Mouse (Mus musculus) embryonic facial prominence, embryonic 14.5 days (tissue): Measurements from ENCODE around the gene Gmds. TPM values are rescaled to one million over a fixed set of nuclear protein-coding genes. Genes with fewer than 3 reads are reported as not detected.

ENCODE experiments used
- ATAC-seq: fragments of 200-750 bp; cut with Nextera tagmentation; 2 replicates; pipeline ENCODE4 v1.8.0; 2017; ENCODE audit warnings: low read depth, moderate number of reproducible peaks, moderate TSS enrichment
- DNase-seq: peaks from one replicate; pipeline ENCODE4 v3.0.0-alpha.2; 2015; ENCODE audit warnings: low spot score
- H3K27ac ChIP-seq: fragments of 300-500 bp; sonication (generic); replicated peaks from 2 replicates; pipeline ENCODE4 v1.5.1; 2014; ENCODE audit warnings: low read depth, mild to moderate bottlenecking, low read length, moderate library complexity
- H3K27me3 ChIP-seq: fragments of 300-500 bp; sonication (generic); replicated peaks from 2 replicates; pipeline ENCODE4 v1.6.1; 2014; ENCODE audit warnings: low read length; ENCODE audit not compliant: control insufficient read depth, insufficient read depth
- H3K36me3 ChIP-seq: fragments of 300-500 bp; sonication (generic); 2 replicates; pipeline ENCODE4 v1.6.1; 2014; ENCODE audit warnings: low read length, mixed read lengths; ENCODE audit not compliant: control insufficient read depth, insufficient read depth
- H3K4me1 ChIP-seq: fragments of 300-500 bp; sonication (generic); 2 replicates; pipeline ENCODE4 v1.6.1; 2014; ENCODE audit warnings: antibody characterized with exemption, low read length; ENCODE audit not compliant: control insufficient read depth, insufficient read depth
- H3K4me2 ChIP-seq: fragments of 300-500 bp; sonication (generic); 2 replicates; pipeline ENCODE4 v1.6.1; 2014; ENCODE audit warnings: low read depth, mild to moderate bottlenecking, low read length, moderate library complexity, mixed read lengths
- H3K4me3 ChIP-seq: fragments of 300-500 bp; sonication (generic); 2 replicates; pipeline ENCODE4 v1.5.1; 2014; ENCODE audit warnings: low read depth, mild to moderate bottlenecking, low read length
- H3K9ac ChIP-seq: fragments of 300-500 bp; sonication (generic); 2 replicates; pipeline ENCODE4 v1.6.1; 2014; ENCODE audit warnings: low read depth, mild to moderate bottlenecking, low read length, moderate library complexity, mixed read lengths
- H3K9me3 ChIP-seq: fragments of 300-500 bp; sonication (generic); 2 replicates; pipeline ENCODE4 v1.6.1; 2016; ENCODE audit warnings: low read length; ENCODE audit not compliant: control insufficient read depth
- WGBS: fragments of 180-500 bp; shearing (Covaris S2); extraction: QIAGEN DNeasy Blood & Tissue Kit; methylation state at CpG from one replicate; pipeline ENCODE4 v1.1.7; 2014; 5-methylcytosine and 5-hydroxymethylcytosine counted together
- polyA plus RNA-seq: library from polyadenylated mRNA; unstranded; fragments of >200 nt; fragmentation: Nextera tagmentation; extraction: Ambion mirVana; gene quantifications from 2 replicates; pipeline ENCODE4 v1.2.1, GENCODE M21; 2014

Gene Gmds
- polyA plus RNA-seq, 1 experiment from 2014 or later: 39.4 TPM

- Histone ChIP-seq H3K4me2 (no peak overlapping the region), H3K36me3 (no peaks in the 10 kb centered on the region), H3K9me3 (no peaks in the 10 kb centered on the region), H3K4me3 (no peak overlapping the region), H3K9ac (no peak overlapping the region), H3K27ac (no peak overlapping the region), H3K4me1 (no peaks in the 10 kb centered on the region), H3K27me3 (no peaks in the 10 kb centered on the region; the same call in 1 of the 2 replicates)
- DNase-seq: no peak
- WGBS: 62% methylated on average over 2 of the region's 2 CpGs
- no peak for ATAC-seq
Observed at GRCm38 (mm10) chr13:32212125-32212524, 126.4 kb downstream of the Gmds start.

GRCm38 (mm10) chr13:32207172-32207908, 131.2 kb downstream of the Gmds start:
- 71% methylated on average over 5 of the region's 5 CpGs for WGBS
- no peak for ATAC-seq

GRCm38 (mm10) chr13:32179906-32180305, 158.6 kb downstream of the Gmds start:
- H3K4me3 ChIP-seq: no peak overlapping the region
- 24% methylated on average over 3 of the region's 3 CpGs for WGBS
- H3K27ac ChIP-seq: 0 out of 2 replicates have a peak overlapping the region, but pooled peaks have one; percentile 24
- no peak overlapping the region for H3K4me2 ChIP-seq
- H3K9me3 ChIP-seq: no peaks in the 10 kb centered on the region
- H3K9ac ChIP-seq: no peak overlapping the region
- H3K4me1 ChIP-seq: no peaks in the 10 kb centered on the region
- peak; percentile 81 for DNase-seq
- H3K36me3 ChIP-seq: no peaks in the 10 kb centered on the region
- peak; percentile 89 for ATAC-seq
- H3K27me3 ChIP-seq: no peaks in the 10 kb centered on the region

More at GRCm38 (mm10) chr13:32207172-32207908, 131.2 kb downstream of the Gmds start:
- DNase-seq: no peak
- Histone ChIP-seq H3K36me3 (no peaks in the 10 kb centered on the region), H3K4me2 (no peak overlapping the region), H3K4me3 (no peak overlapping the region), H3K9ac (no peak overlapping the region), H3K9me3 (no peaks in the 10 kb centered on the region), H3K27me3 (no peaks in the 10 kb centered on the region), H3K4me1 (no peaks in the 10 kb centered on the region), H3K27ac (no peak overlapping the region)

- H3K9me3 ChIP-seq: no peaks in the 10 kb centered on the region
- DNase-seq (no peak), ATAC-seq (no peak)
- no peak overlapping the region for H3K4me3 ChIP-seq
- H3K27ac ChIP-seq: no peak overlapping the region
- no peak overlapping the region for H3K4me2 ChIP-seq
- WGBS: 97% methylated on average over 1 of the region's 1 CpGs
- no peaks in the 10 kb centered on the region for H3K36me3 ChIP-seq
- H3K4me1 ChIP-seq: no peaks in the 10 kb centered on the region
- H3K27me3 ChIP-seq: no peaks in the 10 kb centered on the region
- no peak overlapping the region for H3K9ac ChIP-seq
Observed at GRCm38 (mm10) chr13:32178682-32179081, 159.9 kb downstream of the Gmds start.

GRCm38 (mm10) chr13:32177852-32178453, 160.6 kb downstream of the Gmds start:
- no peaks in the 10 kb centered on the region for H3K27me3 ChIP-seq
- H3K4me3 ChIP-seq: no peak overlapping the region
- WGBS: 79% methylated on average over 2 of the region's 2 CpGs
- H3K4me2 ChIP-seq: no peak overlapping the region
- no peak for ATAC-seq
- H3K9ac ChIP-seq: no peak overlapping the region
- no peaks in the 10 kb centered on the region for H3K4me1 ChIP-seq
- no peaks in the 10 kb centered on the region for H3K36me3 ChIP-seq
- H3K9me3 ChIP-seq: no peaks in the 10 kb centered on the region
- no peak for DNase-seq
- no peak overlapping the region for H3K27ac ChIP-seq

GRCm38 (mm10) chr13:32175028-32175427, 163.5 kb downstream of the Gmds start:
- WGBS: 71% methylated on average over 2 of the region's 2 CpGs

GRCm38 (mm10) chr13:32169173-32169572, 169.4 kb downstream of the Gmds start:
- no peak overlapping the region for H3K9ac ChIP-seq
- no peaks in the 10 kb centered on the region for H3K36me3 ChIP-seq
- 44% methylated on average over 5 of the region's 5 CpGs for WGBS
- H3K4me3 ChIP-seq: no peak overlapping the region
- H3K4me2 ChIP-seq: no peak overlapping the region
- H3K9me3 ChIP-seq: no peaks in the 10 kb centered on the region
- H3K4me1 ChIP-seq: no peaks in the 10 kb centered on the region
- no peaks in the 10 kb centered on the region for H3K27me3 ChIP-seq
- H3K27ac ChIP-seq: no peak overlapping the region
- ATAC-seq (no peak), DNase-seq (peak; percentile 36)

More at GRCm38 (mm10) chr13:32175028-32175427, 163.5 kb downstream of the Gmds start:
- Histone ChIP-seq H3K9me3 (no peaks in the 10 kb centered on the region), H3K27ac (no peak overlapping the region), H3K4me1 (no peaks in the 10 kb centered on the region), H3K4me2 (no peak overlapping the region), H3K4me3 (no peak overlapping the region), H3K9ac (no peak overlapping the region), H3K27me3 (no peaks in the 10 kb centered on the region), H3K36me3 (no peaks in the 10 kb centered on the region)
- ATAC-seq (no peak), DNase-seq (no peak)

GRCm38 (mm10) chr13:32167806-32168205, 170.7 kb downstream of the Gmds start:
- Histone ChIP-seq H3K9ac (no peak overlapping the region), H3K27me3 (no peaks in the 10 kb centered on the region), H3K4me2 (no peak overlapping the region), H3K4me3 (no peak overlapping the region), H3K36me3 (no peaks in the 10 kb centered on the region), H3K27ac (no peak overlapping the region), H3K4me1 (no peaks in the 10 kb centered on the region), H3K9me3 (no peaks in the 10 kb centered on the region)
- DNase-seq (no peak), ATAC-seq (no peak)
- 78% methylated on average over 6 of the region's 6 CpGs for WGBS

GRCm38 (mm10) chr13:32165581-32165980, 173.0 kb downstream of the Gmds start:
- Histone ChIP-seq H3K4me2 (no peak overlapping the region), H3K9me3 (no peaks in the 10 kb centered on the region), H3K27ac (no peak overlapping the region), H3K9ac (no peak overlapping the region), H3K4me1 (no peaks in the 10 kb centered on the region), H3K27me3 (no peaks in the 10 kb centered on the region), H3K36me3 (no peaks in the 10 kb centered on the region), H3K4me3 (no peak overlapping the region)
- ATAC-seq: no peak
- 53% methylated on average over 2 of the region's 2 CpGs for WGBS
- no peak for DNase-seq
